Mouse (Mus musculus) megakaryocyte, embryonic 14.5 days (primary cell): ENCODE results near the gene Defb48.

Source experiments
- FLI1 ChIP-seq: IDR thresholded peaks from 2 replicates; pipeline ENCODE4 v1.6.1; 2012; ENCODE audit warnings: low read length, inconsistent platforms, mixed read lengths
- GATA1 ChIP-seq: IDR thresholded peaks from 3 replicates; pipeline ENCODE4 v1.6.1; 2012; ENCODE audit warnings: mixed read lengths, low read length, inconsistent platforms, borderline replicate concordance

GRCm38 (mm10) chr14:63020524-63021156, 36.3 kb upstream of the Defb48 start:
- no peak for TF ChIP-seq GATA1
- TF ChIP-seq FLI1, result no peak
